In genomic region chr11:118202410-118203233, GRCm38 (mm10) we compare ENCODE assay signal across 8 mouse cellular contexts. TPM values are rescaled to one million over a fixed set of nuclear protein-coding genes. Genes with fewer than 3 reads are reported as not detected.
DNase-seq lines count a peak whose midpoint lies in the region; ATAC-seq and TF ChIP-seq lines count a peak whose summit lies in the region.

No protein-coding gene starts in this region.

- H3K4me1 ChIP-seq in CH12.LX (ENCODE audit: control insufficient read depth in 1 of 2, insufficient read depth in 2 of 2) = peaks cover 67 to 100% of the 10 kb centered on the region in 2 experiments
- H3K4me1 ChIP-seq in forebrain, embryonic 14.5 days (ENCODE audit: control insufficient read depth, insufficient read depth, low read length) = peaks cover 49% of the 10 kb centered on the region
- H3K4me1 ChIP-seq in heart, embryonic 16.5 days (ENCODE audit: control insufficient read depth, insufficient read depth, low read length) = peaks cover 79% of the 10 kb centered on the region
- peaks cover 53% of the 10 kb centered on the region for H3K4me1 ChIP-seq in liver, embryonic 11.5 days (replicated peaks; ENCODE audit: control insufficient read depth, insufficient read depth, low read length)

- H3K27ac ChIP-seq in CH12.LX (ENCODE audit: insufficient read depth, low read depth) = peak overlapping the region; percentile 58
- H3K27ac ChIP-seq in forebrain, embryonic 14.5 days (ENCODE audit: low read depth, low read length) = peak overlapping the region; percentile 95
- peak overlapping the region; percentile 91 for H3K27ac ChIP-seq in heart, embryonic 16.5 days (ENCODE audit: low read length)
- H3K27ac ChIP-seq in liver, embryonic 11.5 days (ENCODE audit: low read depth, low read length) = peak overlapping the region; percentile 4

- DNase-seq in CH12.LX (ENCODE audit: extremely low read depth) = peak; percentile 63
- peak; percentile 96 for DNase-seq in brain, embryonic 14.5 days (ENCODE audit: low read depth)
- peak; percentile 94 for DNase-seq in forebrain, embryonic 14.5 days (ENCODE audit: low spot score)
- DNase-seq in kidney, postnatal 25 days = peak; percentile 55 to 71
- DNase-seq in liver, embryonic 11.5 days (ENCODE audit: low spot score) = peak; percentile 60
- peak; percentile 68 for DNase-seq in neural tube, embryonic 10.5 days (ENCODE audit: extremely low spot score, low spot score)
- DNase-seq in thymus, postnatal 0 days (ENCODE audit: low spot score) = peak; percentile 59

- WGBS in forebrain, embryonic 14.5 days = 5% methylated on average over 19 of the region's 19 CpGs
- 6% methylated on average over 19 of the region's 19 CpGs for WGBS in heart, embryonic 16.5 days
- 8% methylated on average over 19 of the region's 19 CpGs for WGBS in liver, embryonic 11.5 days

- no peak for TF ChIP-seq CTCF in CH12.LX (conservative IDR thresholded peaks at IDR 0.05 in 1 of 2, IDR thresholded peaks at IDR 0.05 in 1 of 2; ENCODE audit: low read depth in 2 of 2, low read length in 2 of 2)
- no peak for TF ChIP-seq CTCF in brain, embryonic 14.5 days (IDR thresholded peaks at IDR 0.05; ENCODE audit: borderline replicate concordance, extremely low read depth, insufficient read depth, insufficient read length)

- H3K4me2 ChIP-seq in CH12.LX (ENCODE audit: insufficient read depth, low read depth, poor library complexity, severe bottlenecking) = no peak overlapping the region
- H3K4me2 ChIP-seq in forebrain, embryonic 14.5 days (ENCODE audit: low read length) = peak overlapping the region; percentile 80
- H3K4me2 ChIP-seq in heart, embryonic 16.5 days (ENCODE audit: low read depth, low read length) = peak overlapping the region; percentile 80
- peak overlapping the region; percentile 59 for H3K4me2 ChIP-seq in liver, embryonic 11.5 days

- H3K4me3 ChIP-seq in CH12.LX (replicated peaks in 1 of 3; ENCODE audit: low read depth in 2 of 3, low read length in 2 of 3, poor library complexity in 1 of 3) = peak overlapping the region in 2 of 3 experiments; percentile 9 to 43
- peak overlapping the region; percentile 47 for H3K4me3 ChIP-seq in forebrain, embryonic 14.5 days (ENCODE audit: low read depth, low read length)
- peak overlapping the region; percentile 56 for H3K4me3 ChIP-seq in heart, embryonic 16.5 days (ENCODE audit: low read length)
- H3K4me3 ChIP-seq in liver, embryonic 11.5 days (ENCODE audit: low read depth, low read length) = peak overlapping the region; percentile 35

- H3K27me3 ChIP-seq in CH12.LX (replicated peaks) = no peaks in the 10 kb centered on the region
- no peaks in the 10 kb centered on the region for H3K27me3 ChIP-seq in forebrain, embryonic 14.5 days (replicated peaks; ENCODE audit: control insufficient read depth, insufficient read depth, low read length)
- H3K27me3 ChIP-seq in heart, embryonic 16.5 days (ENCODE audit: control insufficient read depth, insufficient read depth, low read length) = no peaks in the 10 kb centered on the region
- H3K27me3 ChIP-seq in liver, embryonic 11.5 days (replicated peaks; ENCODE audit: control insufficient read depth, insufficient read depth, low read length) = no peaks in the 10 kb centered on the region

- dilution Hi-C loops in CH12.LX (cut with MboI; ENCODE audit: extremely low pct_ligation_motif_present, extremely low pct_unique_long_range_greater_than_20kb, low sequenced_read_pairs) = no loop called here

- no peak for TF ChIP-seq POLR2A in CH12.LX (IDR thresholded peaks at IDR 0.05; ENCODE audit: low read depth, low read length)
- peak; percentile 59; the same call in 1 of the 2 replicates for TF ChIP-seq POLR2A in brain, embryonic 14.5 days (IDR thresholded peaks at IDR 0.05; ENCODE audit: borderline replicate concordance, extremely low read depth, insufficient read depth, insufficient read length, poor library complexity, severe bottlenecking)

- H3K9me3 ChIP-seq in CH12.LX (replicated peaks; ENCODE audit: low read length) = no peaks in the 10 kb centered on the region
- H3K9me3 ChIP-seq in forebrain, embryonic 14.5 days (replicated peaks; ENCODE audit: control insufficient read depth, low read length) = no peaks in the 10 kb centered on the region
- H3K9me3 ChIP-seq in heart, embryonic 16.5 days (replicated peaks; ENCODE audit: control insufficient read depth, low read length) = no peaks in the 10 kb centered on the region
- H3K9me3 ChIP-seq in liver, embryonic 11.5 days (ENCODE audit: control insufficient read depth, low read length) = no peaks in the 10 kb centered on the region

- peak; percentile 93 for ATAC-seq in forebrain, embryonic 14.5 days
- peak; percentile 75 for ATAC-seq in heart, embryonic 16.5 days (replicated peaks; ENCODE audit: extremely low read depth, insufficient read depth, low FRiP score)
- peak; percentile 31; the same call in 1 of the 2 replicates for ATAC-seq in liver, embryonic 11.5 days (replicated peaks; ENCODE audit: low FRiP score)

- peaks cover 93% of the 10 kb centered on the region for H3K79me2 ChIP-seq in CH12.LX (replicated peaks; ENCODE audit: control insufficient read depth, extremely low read depth, insufficient read depth, poor library complexity, severe bottlenecking)

- H3K36me3 ChIP-seq in CH12.LX (replicated peaks in 1 of 2; ENCODE audit: control insufficient read depth in 1 of 2, insufficient read depth in 1 of 2, low read length in 1 of 2) = peaks cover 42 to 96% of the 10 kb centered on the region in 2 experiments
- no peaks in the 10 kb centered on the region for H3K36me3 ChIP-seq in forebrain, embryonic 14.5 days (ENCODE audit: control insufficient read depth, insufficient read depth, low read length)
- H3K36me3 ChIP-seq in heart, embryonic 16.5 days (ENCODE audit: control insufficient read depth, insufficient read depth) = no peaks in the 10 kb centered on the region
- H3K36me3 ChIP-seq in liver, embryonic 11.5 days (ENCODE audit: control insufficient read depth, insufficient read depth, low read length) = no peaks in the 10 kb centered on the region

- H3K9ac ChIP-seq in CH12.LX (ENCODE audit: insufficient read depth, low read depth) = no peak overlapping the region
- peak overlapping the region; percentile 81 for H3K9ac ChIP-seq in forebrain, embryonic 14.5 days (ENCODE audit: low read length)
- peak overlapping the region; percentile 77 for H3K9ac ChIP-seq in heart, embryonic 16.5 days (ENCODE audit: low read length)
- H3K9ac ChIP-seq in liver, embryonic 11.5 days (ENCODE audit: low read depth, low read length) = peak overlapping the region; percentile 25

- in situ Hi-C loops in CH12.LX (cut with MboI; ENCODE audit: low pct_ligation_motif_present, low pct_unique_long_range_greater_than_20kb, low sequenced_read_pairs) = loop anchor here (5.0 kb wide), 1 partner anchor 45 kb away; no protein-coding TSS in a partner anchor

- no peak for TF ChIP-seq EP300 in CH12.LX (IDR thresholded peaks at IDR 0.05; ENCODE audit: low read length)

- TF ChIP-seq RAD21 in CH12.LX (IDR thresholded peaks at IDR 0.05; ENCODE audit: low read depth, low read length) = no peak

TF ChIP-seq in CH12.LX, 34 proteins besides CTCF, POLR2A, EP300 and RAD21:
- TF ChIP-seq KAT2A (IDR thresholded peaks at IDR 0.05; ENCODE audit: insufficient replicate concordance, low read length) = no peak

RNA-seq across cellular contexts. Expression of gene Cyth1, which starts 45.8 kb away (rescaled TPM):
- total RNA-seq in CH12.LX (2012; rRNA removed) (47.8 and 49.7 TPM in 2 replicates), CH12.LX (2014; rRNA removed) (108 and 122 TPM in 2 replicates)
- polyA plus RNA-seq in CH12.LX (2012; ENCODE audit: insufficient read length, low read depth) = 79.7 and 127 TPM in 2 replicates
- polyA plus RNA-seq in brain, embryonic 14.5 days (2012; rRNA removed) = 35.9 and 36.8 TPM in 2 replicates
- polyA plus RNA-seq in forebrain, embryonic 14.5 days (2014; fragmentation: Nextera tagmentation; extraction: Ambion mirVana) = 21.9 and 24.8 TPM in 2 replicates
- polyA plus RNA-seq in heart, embryonic 16.5 days (2015; fragmentation: Nextera tagmentation; extraction: Ambion mirVana) = 22.2 and 24.0 TPM in 2 replicates
- polyA plus RNA-seq in liver, embryonic 11.5 days (2014; fragmentation: Nextera tagmentation; extraction: Ambion mirVana) = 6.1 and 6.7 TPM in 2 replicates
- 44.7 and 46.1 TPM in 2 replicates for polyA plus RNA-seq in thymus, postnatal 0 days (2015; fragmentation: Nextera tagmentation; extraction: Ambion mirVana)

Comparison
In these comparisons a context has a peak if more than half of its experiments do, and no peak if none do; other contexts are left out.
1. Peak in every context shown above with its lines: DNase-seq, ATAC-seq, H3K4me3 ChIP-seq and H3K27ac ChIP-seq.
2. H3K27ac ChIP-seq: peak in every context shown above with its lines; median percentile 95 in forebrain, embryonic 14.5 days; 91 in heart, embryonic 16.5 days; 58 in CH12.LX; 4 in liver, embryonic 11.5 days.
3. ATAC-seq: peak in every context shown above with its lines; median percentile 93 in forebrain, embryonic 14.5 days; 75 in heart, embryonic 16.5 days; 31 in liver, embryonic 11.5 days.